Mouse (Mus musculus) inflammation-experienced regulatory T-cells (primary cell): ENCODE results near the gene Olfr644. TPM values are rescaled to one million over a fixed set of nuclear protein-coding genes. Genes with fewer than 3 reads are reported as not detected.

Experiments
- polyA plus RNA-seq, 2 experiments: library from polyadenylated mRNA; unstranded; fragments of 100-300 nt; shearing (Covaris generic); gene quantifications; one replicate each; pipeline ENCODE4 v1.2.1; 2017

The Olfr644 gene
- under 1 TPM in 1 of 2 experiments, not detected in 1; 0.17 TPM for polyA plus RNA-seq

DNA sequence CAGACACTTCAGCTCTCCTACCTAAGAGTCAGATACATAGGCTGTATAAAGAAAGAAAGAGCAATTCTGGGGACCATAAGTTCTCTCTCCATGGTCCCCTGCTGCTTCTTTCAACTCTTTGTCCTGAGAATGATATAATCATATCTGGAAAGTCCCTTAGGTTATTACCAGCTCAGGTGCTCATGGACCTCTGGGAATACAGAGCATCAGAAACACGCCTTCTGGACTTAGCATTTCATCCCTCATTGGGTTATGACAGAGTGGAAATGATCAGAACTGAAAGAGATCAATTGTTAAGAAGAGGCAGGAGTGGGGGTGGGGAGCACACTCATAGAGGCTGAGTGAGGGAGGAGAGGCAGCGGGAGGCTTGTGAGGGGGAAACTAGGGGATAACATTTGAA, at the start of gene Olfr644:
TSS of gene Olfr644 (minus strand) at position 101 of the 400 bp plus-strand sequence.

DNA sequence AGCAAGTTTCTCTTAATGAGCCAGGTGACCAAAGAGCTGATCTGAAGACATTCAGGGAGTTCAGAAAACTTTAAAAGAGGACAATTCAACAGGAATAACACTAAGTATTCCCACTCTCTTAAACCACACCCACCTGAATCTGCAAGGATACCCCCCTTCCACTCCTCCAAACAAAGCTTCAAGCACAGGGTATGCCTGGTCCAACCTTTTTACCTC, 33.0 kb upstream of the Olfr644 start, which contains the start of gene Olfr646:
TSS of gene Olfr646 (plus strand) at position 117 of the 216 bp plus-strand sequence.

DNA sequence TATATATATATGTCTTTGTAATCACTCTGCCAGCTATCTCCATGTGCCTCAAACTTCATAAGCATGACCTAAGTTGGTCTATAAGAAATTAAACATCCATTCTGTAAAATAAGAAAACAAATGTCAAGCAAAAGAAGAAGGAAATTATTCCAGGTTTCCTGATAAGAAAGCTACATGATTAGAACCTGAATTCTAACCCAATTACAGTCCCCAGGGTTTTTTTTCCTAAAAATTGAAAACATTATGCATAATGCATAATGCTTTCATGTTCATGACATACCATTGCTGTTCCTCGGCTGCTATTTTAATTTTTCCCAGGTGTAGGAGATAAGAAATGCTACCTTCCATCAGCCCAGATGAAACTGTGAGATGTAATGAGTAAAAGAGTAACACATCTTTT, 13.7 kb upstream of the Olfr644 start, which contains the start of gene Olfr645:
TSS of gene Olfr645 (minus strand) at position 101 of the 400 bp plus-strand sequence.

DNA sequence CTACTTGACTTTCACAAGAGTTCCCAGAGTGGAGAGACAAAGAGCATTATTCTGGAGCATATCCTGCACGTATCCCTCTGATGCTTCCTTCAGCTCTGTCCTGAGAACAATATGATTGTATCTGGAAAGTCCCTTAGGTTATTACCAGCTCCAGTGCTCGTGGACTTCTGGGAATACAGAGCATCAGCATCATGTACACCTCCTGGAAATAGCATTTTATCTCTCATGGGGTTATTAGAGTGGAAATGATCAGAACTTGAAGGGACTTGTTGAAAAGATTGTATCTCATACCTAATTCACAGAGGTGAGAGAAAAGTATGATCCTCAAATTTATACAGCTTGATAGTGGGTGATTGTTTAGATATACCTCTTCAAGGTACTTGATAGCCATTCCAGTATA, 10.3 kb downstream of the Olfr644 start, which contains the start of gene 4930516K23Rik:
TSS of gene 4930516K23Rik (minus strand) at position 101 of the 400 bp plus-strand sequence.

DNA sequence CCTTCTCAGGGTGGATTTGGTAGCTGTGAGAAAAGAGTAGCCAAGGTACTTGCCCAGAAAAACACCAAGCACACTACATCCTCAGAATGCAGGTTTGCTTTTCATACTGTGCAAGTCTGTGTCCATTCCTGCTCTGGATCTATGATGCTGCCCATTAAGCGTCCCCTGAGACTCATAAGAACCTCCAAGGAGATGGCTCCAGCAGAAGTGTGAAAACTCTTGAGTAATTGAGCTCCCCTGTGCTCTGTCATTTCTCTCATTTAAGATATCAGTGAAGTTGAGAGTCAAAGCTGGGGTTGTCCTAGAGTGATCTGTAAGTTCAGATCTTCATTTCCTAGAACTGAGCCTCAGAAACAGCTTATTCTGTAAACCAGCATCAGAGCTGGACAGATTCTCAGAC, 19.1 kb downstream of the Olfr644 start, which contains the start of gene Olfr642:
TSS of gene Olfr642 (minus strand) at position 101 of the 400 bp plus-strand sequence.

DNA sequence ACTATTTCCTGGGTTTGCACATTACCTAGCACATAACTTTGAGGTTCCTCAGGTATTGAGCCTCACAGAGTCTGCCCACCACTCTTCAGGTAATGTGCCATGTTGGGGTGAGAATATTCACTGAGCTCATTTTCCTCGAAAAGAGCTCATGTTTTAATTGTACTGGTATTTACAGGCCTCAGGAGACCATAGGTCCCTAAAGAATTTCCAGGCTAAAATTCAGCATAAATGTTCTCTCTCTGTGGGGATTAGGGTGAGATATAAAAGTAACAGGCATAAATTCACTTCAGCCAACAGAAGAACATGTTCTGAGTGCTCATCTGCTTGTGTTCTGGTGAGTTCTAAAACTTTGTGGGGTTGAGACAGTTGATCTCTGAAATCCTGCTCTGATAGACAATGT, 36.5 kb downstream of the Olfr644 start, which contains the start of gene Olfr641:
TSS of gene Olfr641 (plus strand) at position 301 of the 400 bp plus-strand sequence.

DNA sequence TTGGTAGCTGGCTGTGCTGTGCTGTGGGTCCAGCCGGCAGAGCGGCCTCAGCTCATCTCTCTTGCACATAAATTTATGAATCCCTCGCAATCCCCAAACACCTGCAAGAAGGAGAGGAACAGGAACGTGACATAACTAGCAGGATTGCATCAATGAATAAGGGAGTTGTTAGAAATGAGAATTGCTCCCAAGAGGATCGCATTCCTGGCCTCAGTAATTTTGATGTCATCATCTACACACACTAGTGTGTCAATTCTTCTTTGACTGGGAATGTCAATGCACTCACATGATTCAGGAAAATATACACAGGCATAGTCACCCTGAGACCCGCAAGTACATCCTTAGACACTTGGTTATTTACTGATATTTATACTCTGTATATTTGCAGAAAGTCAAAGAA, 46.2 kb downstream of the Olfr644 start, which contains the start of gene Olfr640:
TSS of gene Olfr640 (minus strand) at position 101 of the 400 bp plus-strand sequence.

DNA sequence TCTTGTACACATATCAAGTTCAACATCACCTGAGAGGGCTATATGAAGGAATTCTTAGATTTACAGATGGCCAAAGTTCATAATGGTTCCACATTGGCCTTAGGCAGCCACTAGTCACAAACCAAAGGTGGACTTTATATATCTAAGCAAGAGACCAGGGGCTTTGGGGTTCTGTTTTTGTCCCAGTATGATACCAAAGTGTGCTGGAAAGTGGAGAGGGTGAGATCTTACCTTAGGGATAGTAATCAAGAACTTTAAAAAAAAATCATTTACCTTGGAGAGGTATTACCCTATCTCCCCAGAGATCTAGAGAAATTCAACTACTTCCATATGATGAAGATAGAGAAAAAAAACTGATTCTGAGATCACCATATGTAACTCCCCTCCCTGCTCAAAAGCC, 54.5 kb downstream of the Olfr644 start, which contains the start of gene Olfr639:
TSS of gene Olfr639 (minus strand) at position 101 of the 400 bp plus-strand sequence.

Other genes starting within 250 kb of the Olfr644 start
- gene Hbb-bs, start 243.8 kb downstream of the Olfr644 start, polyA plus RNA-seq, result 10 to 100 TPM; 11.6 to 54.5 TPM
- 1 to 10 TPM in 1 of 2 experiments, under 1 TPM in 1; 0.29 to 2.1 TPM for gene Hbb-bh2, start 231.3 kb downstream of the Olfr644 start, polyA plus RNA-seq
- gene Hbb-bh1, start 228.7 kb downstream of the Olfr644 start, polyA plus RNA-seq, result 1 to 10 TPM; 1.6 to 7.8 TPM
- gene Hbb-y, start 218.7 kb downstream of the Olfr644 start, polyA plus RNA-seq, result under 1 TPM in 1 of 2 experiments, not detected in 1; 0.77 TPM
- gene Olfr66, start 185.6 kb downstream of the Olfr644 start, polyA plus RNA-seq, result not detected
- under 1 TPM; 0.05 to 0.42 TPM for gene Olfr64, start 177.4 kb downstream of the Olfr644 start, polyA plus RNA-seq
- gene Olfr65, start 168.4 kb downstream of the Olfr644 start, polyA plus RNA-seq, result not detected
- not detected for gene Olfr631, start 143.0 kb downstream of the Olfr644 start, polyA plus RNA-seq
- not detected for gene Olfr632, start 137.5 kb downstream of the Olfr644 start, polyA plus RNA-seq
- not detected for gene Olfr633, start 127.4 kb downstream of the Olfr644 start, polyA plus RNA-seq
- gene Olfr635, start 100.7 kb downstream of the Olfr644 start, polyA plus RNA-seq, result under 1 TPM; 0.06 to 0.16 TPM
- gene Olfr638, start 73.1 kb downstream of the Olfr644 start, polyA plus RNA-seq, result not detected
- gene Olfr639, start 54.6 kb downstream of the Olfr644 start, polyA plus RNA-seq, result under 1 TPM; 0.04 to 0.12 TPM
- not detected for gene Olfr640, start 46.3 kb downstream of the Olfr644 start, polyA plus RNA-seq
- gene Olfr641, start 36.4 kb downstream of the Olfr644 start, polyA plus RNA-seq, result not detected
- under 1 TPM in 1 of 2 experiments, not detected in 1; 0.06 TPM for gene Olfr642, start 19.2 kb downstream of the Olfr644 start, polyA plus RNA-seq
- under 1 TPM; 0.05 to 0.47 TPM for gene 4930516K23Rik, start 10.4 kb downstream of the Olfr644 start, polyA plus RNA-seq
- under 1 TPM in 1 of 2 experiments, not detected in 1; 0.29 TPM for gene Olfr645, start 13.6 kb upstream of the Olfr644 start, polyA plus RNA-seq
- gene Olfr646, start 33.0 kb upstream of the Olfr644 start, polyA plus RNA-seq, result under 1 TPM in 1 of 2 experiments, not detected in 1; 0.31 TPM
- gene Ubqln5, start 58.0 kb upstream of the Olfr644 start, polyA plus RNA-seq, result not detected
- not detected for gene Olfr643, start 65.5 kb upstream of the Olfr644 start, polyA plus RNA-seq
- gene Ubqln3, start 71.4 kb upstream of the Olfr644 start, polyA plus RNA-seq, result not detected
- not detected for gene Ubqlnl, start 78.7 kb upstream of the Olfr644 start, polyA plus RNA-seq
- under 1 TPM in 1 of 2 experiments, not detected in 1; 0.07 TPM for gene Olfm5, start 93.0 kb upstream of the Olfr644 start, polyA plus RNA-seq
- under 1 TPM in 1 of 2 experiments, not detected in 1; 0.10 TPM for gene Olfr648, start 111.5 kb upstream of the Olfr644 start, polyA plus RNA-seq
- not detected for gene Olfr649, start 124.1 kb upstream of the Olfr644 start, polyA plus RNA-seq
- 1 to 10 TPM; 2.7 to 3.6 TPM for gene Trim6, start 146.9 kb upstream of the Olfr644 start, polyA plus RNA-seq
- 10 to 100 TPM; 41.8 to 55.6 TPM for gene Trim34a, start 172.6 kb upstream of the Olfr644 start, polyA plus RNA-seq
- 10 to 100 TPM; 25.7 to 25.9 TPM for gene Trim5, start 216.2 kb upstream of the Olfr644 start, polyA plus RNA-seq
- gene Trim12a, start 243.6 kb upstream of the Olfr644 start, polyA plus RNA-seq, result 100 to 1,000 TPM; 128 to 154 TPM